Mouse (Mus musculus): ENCODE measurements around the gene Kcnk6. TPM values are rescaled to one million over a fixed set of nuclear protein-coding genes. Genes with fewer than 3 reads are reported as not detected.

Gene Kcnk6
- polyA plus RNA-seq, 1 experiment = 34.3 TPM

GRCm38 (mm10) chr7:29276715-29277114 is 44.4 kb upstream of the Kcnk6 start:
- TF ChIP-seq CTCF (IDR thresholded peaks at IDR 0.05; ENCODE audit: extremely low read depth, insufficient read depth, insufficient read length, insufficient replicate concordance) (no peak), POLR2A (IDR thresholded peaks at IDR 0.05; ENCODE audit: low read depth, low read length) (no peak)
- Histone ChIP-seq H3K27ac (ENCODE audit: insufficient read depth, low read length) (no peak overlapping the region), H3K4me3 (ENCODE audit: extremely low read depth, insufficient read depth, insufficient read length) (no peak overlapping the region), H3K36me3 (ENCODE audit: control insufficient read depth, insufficient read depth, low read length) (no peaks in the 10 kb centered on the region), H3K4me1 (ENCODE audit: control insufficient read depth, insufficient read depth, insufficient read length) (peaks cover 2% of the 10 kb centered on the region; the same call in 1 of the 2 replicates), H3K27me3 (ENCODE audit: control insufficient read depth, insufficient read depth, low read length) (no peaks in the 10 kb centered on the region)
- no peak for DNase-seq (ENCODE audit: low read depth in 1 of 2, low spot score in 2 of 2)
- WGBS = 80% methylated on average over 5 of the region's 5 CpGs

GRCm38 (mm10) chr7:29271687-29272465 is 39.6 kb upstream of the Kcnk6 start:
- no peaks in the 10 kb centered on the region for H3K27me3 ChIP-seq (ENCODE audit: control insufficient read depth, insufficient read depth, low read length)
- no peak for DNase-seq (ENCODE audit: low read depth in 1 of 2, low spot score in 2 of 2)
- WGBS = 84% methylated on average over 8 of the region's 8 CpGs
- no peaks in the 10 kb centered on the region for H3K36me3 ChIP-seq (ENCODE audit: control insufficient read depth, insufficient read depth, low read length)
- no peak overlapping the region for H3K27ac ChIP-seq (ENCODE audit: insufficient read depth, low read length)
- no peak overlapping the region for H3K4me3 ChIP-seq (ENCODE audit: extremely low read depth, insufficient read depth, insufficient read length)
- peaks cover 8% of the 10 kb centered on the region for H3K4me1 ChIP-seq (ENCODE audit: control insufficient read depth, insufficient read depth, insufficient read length)
- no peak for TF ChIP-seq CTCF (IDR thresholded peaks at IDR 0.05; ENCODE audit: extremely low read depth, insufficient read depth, insufficient read length, insufficient replicate concordance)
- no peak for TF ChIP-seq POLR2A (IDR thresholded peaks at IDR 0.05; ENCODE audit: low read depth, low read length)

- 32% methylated on average over 4 of the region's 4 CpGs for WGBS
- DNase-seq (ENCODE audit: low read depth in 1 of 2, low spot score in 2 of 2) = no peak
- no peak overlapping the region for H3K27ac ChIP-seq (ENCODE audit: insufficient read depth, low read length)
- TF ChIP-seq POLR2A (IDR thresholded peaks at IDR 0.05; ENCODE audit: low read depth, low read length) (no peak), CTCF (IDR thresholded peaks at IDR 0.05; ENCODE audit: extremely low read depth, insufficient read depth, insufficient read length, insufficient replicate concordance) (no peak)
- H3K27me3 ChIP-seq (ENCODE audit: control insufficient read depth, insufficient read depth, low read length) = no peaks in the 10 kb centered on the region
- H3K4me1 ChIP-seq (ENCODE audit: control insufficient read depth, insufficient read depth, insufficient read length) = peaks cover 8% of the 10 kb centered on the region
- H3K4me3 ChIP-seq (ENCODE audit: extremely low read depth, insufficient read depth, insufficient read length) = no peak overlapping the region
- no peaks in the 10 kb centered on the region for H3K36me3 ChIP-seq (ENCODE audit: control insufficient read depth, insufficient read depth, low read length)
Measured at GRCm38 (mm10) chr7:29270445-29270844, 38.1 kb upstream of the Kcnk6 start.

GRCm38 (mm10) chr7:29266931-29267330 is 34.6 kb upstream of the Kcnk6 start:
- WGBS = 85% methylated on average over 4 of the region's 4 CpGs
- Histone ChIP-seq H3K36me3 (ENCODE audit: control insufficient read depth, insufficient read depth, low read length) (no peaks in the 10 kb centered on the region), H3K27me3 (ENCODE audit: control insufficient read depth, insufficient read depth, low read length) (no peaks in the 10 kb centered on the region), H3K27ac (ENCODE audit: insufficient read depth, low read length) (no peak overlapping the region), H3K4me3 (ENCODE audit: extremely low read depth, insufficient read depth, insufficient read length) (no peak overlapping the region), H3K4me1 (ENCODE audit: control insufficient read depth, insufficient read depth, insufficient read length) (peaks cover 8% of the 10 kb centered on the region)
- DNase-seq (ENCODE audit: low read depth in 1 of 2, low spot score in 2 of 2) = no peak
- TF ChIP-seq POLR2A (IDR thresholded peaks at IDR 0.05; ENCODE audit: low read depth, low read length) = no peak
- no peak for TF ChIP-seq CTCF (IDR thresholded peaks at IDR 0.05; ENCODE audit: extremely low read depth, insufficient read depth, insufficient read length, insufficient replicate concordance)

GRCm38 (mm10) chr7:29265636-29266035 is 33.3 kb upstream of the Kcnk6 start:
- Histone ChIP-seq H3K4me1 (ENCODE audit: control insufficient read depth, insufficient read depth, insufficient read length) (peaks cover 2% of the 10 kb centered on the region), H3K36me3 (ENCODE audit: control insufficient read depth, insufficient read depth, low read length) (no peaks in the 10 kb centered on the region), H3K27ac (ENCODE audit: insufficient read depth, low read length) (no peak overlapping the region), H3K4me3 (ENCODE audit: extremely low read depth, insufficient read depth, insufficient read length) (no peak overlapping the region), H3K27me3 (ENCODE audit: control insufficient read depth, insufficient read depth, low read length) (no peaks in the 10 kb centered on the region)
- no peak for TF ChIP-seq POLR2A (IDR thresholded peaks at IDR 0.05; ENCODE audit: low read depth, low read length)
- no peak for TF ChIP-seq CTCF (IDR thresholded peaks at IDR 0.05; ENCODE audit: extremely low read depth, insufficient read depth, insufficient read length, insufficient replicate concordance)
- WGBS = 78% methylated on average over 7 of the region's 7 CpGs
- DNase-seq (ENCODE audit: low read depth in 1 of 2, low spot score in 2 of 2) = no peak

GRCm38 (mm10) chr7:29263831-29264230 is 31.5 kb upstream of the Kcnk6 start:
- Histone ChIP-seq H3K4me3 (ENCODE audit: extremely low read depth, insufficient read depth, insufficient read length) (no peak overlapping the region), H3K36me3 (ENCODE audit: control insufficient read depth, insufficient read depth, low read length) (no peaks in the 10 kb centered on the region), H3K4me1 (ENCODE audit: control insufficient read depth, insufficient read depth, insufficient read length) (no peaks in the 10 kb centered on the region), H3K27ac (ENCODE audit: insufficient read depth, low read length) (no peak overlapping the region), H3K27me3 (ENCODE audit: control insufficient read depth, insufficient read depth, low read length) (no peaks in the 10 kb centered on the region)
- TF ChIP-seq POLR2A (IDR thresholded peaks at IDR 0.05; ENCODE audit: low read depth, low read length) (no peak), CTCF (IDR thresholded peaks at IDR 0.05; ENCODE audit: extremely low read depth, insufficient read depth, insufficient read length, insufficient replicate concordance) (no peak)
- WGBS = 93% methylated on average over 3 of the region's 3 CpGs
- no peak for DNase-seq (ENCODE audit: low read depth in 1 of 2, low spot score in 2 of 2)

GRCm38 (mm10) chr7:29262151-29262550 is 29.8 kb upstream of the Kcnk6 start:
- Histone ChIP-seq H3K4me3 (ENCODE audit: extremely low read depth, insufficient read depth, insufficient read length) (no peak overlapping the region), H3K27me3 (ENCODE audit: control insufficient read depth, insufficient read depth, low read length) (no peaks in the 10 kb centered on the region), H3K4me1 (ENCODE audit: control insufficient read depth, insufficient read depth, insufficient read length) (no peaks in the 10 kb centered on the region), H3K27ac (ENCODE audit: insufficient read depth, low read length) (no peak overlapping the region), H3K36me3 (ENCODE audit: control insufficient read depth, insufficient read depth, low read length) (0 out of 2 replicates have a peak, but pooled peaks cover 2% of the 10 kb centered on the region)
- 88% methylated on average over 6 of the region's 6 CpGs for WGBS
- TF ChIP-seq POLR2A (IDR thresholded peaks at IDR 0.05; ENCODE audit: low read depth, low read length) (no peak), CTCF (IDR thresholded peaks at IDR 0.05; ENCODE audit: extremely low read depth, insufficient read depth, insufficient read length, insufficient replicate concordance) (no peak)
- no peak for DNase-seq (ENCODE audit: low read depth in 1 of 2, low spot score in 2 of 2)

All from spleen, adult 2 months (tissue).